Mouse (Mus musculus): ENCODE measurements around the gene Akap6.

GRCm38 (mm10) chr12:52833141-52833540, 134.0 kb downstream of the Akap6 start:
- TF ChIP-seq CTCF (IDR thresholded peaks at IDR 0.05; ENCODE audit: low read depth), result no peak
- TF ChIP-seq EP300 (IDR thresholded peaks at IDR 0.05; ENCODE audit: low read depth), result no peak
